Mouse (Mus musculus) ovary, adult 18-20 months (tissue): ENCODE results near the gene Rasgrp4.
"Not testable (repeated sequence)": the region's sequence is repeated elsewhere in the genome, so short reads cannot be mapped to it uniquely, and the experiment has no call there.

Source experiments
- DNase-seq: peaks from one replicate; pipeline ENCODE4 v3.0.0; 2022; ENCODE audit warnings: low spot score, mixed read lengths

The Rasgrp4 gene

GRCm38 (mm10) chr7:29180077-29180853 is 45.6 kb downstream of the Rasgrp4 start, which contains the start of gene Psmd8:
TSS of gene Psmd8 (minus strand) at chr7:29180701.
- peak; percentile 98 for DNase-seq

- DNase-seq = no peak
These were observed 46.2 kb downstream of the Rasgrp4 start for GRCm38 (mm10) chr7:29180854-29181236.

GRCm38 (mm10) chr7:29181323-29181722 is 46.7 kb downstream of the Rasgrp4 start:
- DNase-seq = not testable (repeated sequence)

- DNase-seq = not testable (repeated sequence)
These were observed 59.6 kb downstream of the Rasgrp4 start for GRCm38 (mm10) chr7:29194230-29194629.

DNA sequence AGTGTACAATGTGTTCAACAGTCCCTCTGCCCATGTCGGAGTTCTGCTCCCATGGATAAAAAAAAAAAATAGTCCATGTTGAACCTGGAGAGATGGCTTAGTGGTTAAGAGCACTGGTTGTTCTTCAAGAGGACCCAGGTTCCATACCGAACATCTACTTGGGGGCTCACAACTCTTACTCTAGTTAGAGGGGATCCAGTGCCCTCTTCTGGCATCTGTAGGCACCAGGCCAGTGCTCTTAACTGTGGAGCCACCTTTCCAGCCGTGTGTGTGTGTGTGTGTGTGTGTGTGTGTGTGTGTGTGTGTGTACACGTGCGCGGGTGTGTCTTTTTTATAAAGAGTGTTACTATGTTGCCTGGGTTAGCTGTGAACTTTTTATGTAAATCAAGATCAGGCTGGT is 67.9 kb downstream of the Rasgrp4 start:
- DNase-seq = no peak
